8 mouse cellular contexts compared by ENCODE assay signal in the genomic region with DNA sequence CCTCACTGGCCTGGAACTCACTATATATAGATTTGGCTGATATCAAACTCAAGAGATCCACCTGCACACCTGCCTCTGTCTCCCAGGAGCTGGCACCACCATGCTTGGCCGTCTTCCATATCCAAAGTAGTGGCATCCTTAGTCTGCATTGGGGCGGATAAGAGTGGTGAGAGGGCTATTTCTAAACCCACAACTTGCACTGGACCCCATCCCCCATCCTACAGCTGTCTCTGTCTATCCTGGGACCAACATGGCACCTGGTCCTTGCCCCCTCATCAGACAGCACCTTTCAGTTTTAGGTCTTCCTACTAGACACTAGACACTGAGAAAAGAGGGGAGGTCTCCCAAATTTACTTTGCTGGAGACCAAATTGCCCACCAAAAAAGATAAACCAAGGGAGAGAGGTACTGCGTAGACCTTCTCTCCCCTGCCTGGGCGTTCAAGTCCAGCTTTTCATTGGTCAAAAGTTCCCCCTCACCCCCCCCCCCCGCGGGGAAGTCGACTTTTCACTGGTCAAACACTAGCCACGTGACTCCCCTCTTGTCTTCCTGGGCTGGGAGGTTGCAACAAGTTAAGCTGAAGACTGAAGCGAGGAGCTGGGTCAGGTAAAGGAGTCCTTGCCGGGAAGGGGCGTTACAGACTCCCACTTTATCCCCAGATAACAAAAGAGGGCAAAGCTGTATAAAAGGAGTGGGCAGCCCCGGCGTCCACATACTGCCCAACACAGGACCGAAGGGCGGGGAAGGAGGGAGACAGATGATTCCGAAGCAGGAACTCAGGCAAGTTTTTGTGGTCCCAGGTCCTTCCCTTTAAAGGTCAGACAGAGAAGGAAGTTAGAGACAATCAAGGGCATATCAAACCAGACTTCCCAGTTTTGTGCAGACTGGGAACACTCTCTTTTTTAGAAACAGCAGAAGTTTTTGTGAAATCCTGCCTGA. TPM values are rescaled to one million over a fixed set of nuclear protein-coding genes. Genes with fewer than 3 reads are reported as not detected.
DNase-seq lines count a peak whose midpoint lies in the region; ATAC-seq lines count a peak whose summit lies in the region.

Pbxip1 (plus strand) TSS at position 531 of the 938 bp plus-strand sequence.

- 5% methylated on average over 16 of the region's 16 CpGs for WGBS in forebrain, embryonic 14.5 days

- H3K4me1 ChIP-seq in forebrain, embryonic 14.5 days (ENCODE audit: control insufficient read depth, insufficient read depth, low read length): peaks cover 6% of the 10 kb centered on the region

- peak; percentile 59 for ATAC-seq in forebrain, embryonic 14.5 days
- peak; percentile 70 to 74 for ATAC-seq in hematopoietic stem cell, adult 5-6 weeks (replicated peaks in 1 of 2; ENCODE audit: insufficient read depth in 1 of 2, low FRiP score in 2 of 2, low TSS enrichment in 1 of 2, low read depth in 1 of 2, poor library complexity in 2 of 2, severe bottlenecking in 2 of 2)

- DNase-seq in CD4-positive helper T cell, adult 2 months (ENCODE audit: low read depth, low spot score): peak; percentile 89
- DNase-seq in adrenal gland, adult 8-10 months: no peak
- DNase-seq in forebrain, embryonic 14.5 days (ENCODE audit: low spot score): peak; percentile 67
- DNase-seq in layer of hippocampus, adult 9-11 months: peak; percentile 56
- DNase-seq in lung, postnatal 14 days: peak; percentile 73
- peak; percentile 56 for DNase-seq in ovary, postnatal 36 days (ENCODE audit: low spot score)
- no peak for DNase-seq in cerebellum, postnatal 36 days

- peak within 1 kb of the TSS; percentile 52 for H3K4me2 ChIP-seq in forebrain, embryonic 14.5 days (ENCODE audit: low read length)

- no peaks in the 10 kb centered on the region for H3K27me3 ChIP-seq in forebrain, embryonic 14.5 days (replicated peaks; ENCODE audit: control insufficient read depth, insufficient read depth, low read length)

- H3K27ac ChIP-seq in forebrain, embryonic 14.5 days (ENCODE audit: low read depth, low read length): no peak within 1 kb of the TSS

- H3K4me3 ChIP-seq in forebrain, embryonic 14.5 days (ENCODE audit: low read depth, low read length): peak within 1 kb of the TSS; percentile 26

- peaks cover 34% of the 10 kb centered on the region for H3K36me3 ChIP-seq in forebrain, embryonic 14.5 days (ENCODE audit: control insufficient read depth, insufficient read depth, low read length)

- peak within 1 kb of the TSS; percentile 30 for H3K9ac ChIP-seq in forebrain, embryonic 14.5 days (ENCODE audit: low read length)

- H3K9me3 ChIP-seq in forebrain, embryonic 14.5 days (replicated peaks; ENCODE audit: control insufficient read depth, low read length): no peaks in the 10 kb centered on the region

RNA-seq across cellular contexts. Expression of gene Pbxip1, which starts in this region (rescaled TPM):
- 100 to 1,000 TPM in 2 of 4 experiments, 10 to 100 TPM in 2; 57.0 to 119 (median 81.5) TPM for total RNA-seq in adrenal gland, adult 8-10 months (2022)
- polyA plus RNA-seq in forebrain, embryonic 14.5 days (2014; fragmentation: Nextera tagmentation; extraction: Ambion mirVana): 7.7 and 8.3 TPM in 2 replicates
- total RNA-seq in hematopoietic stem cell, adult 5-6 weeks (2017): 26.7 and 28.4 TPM in 2 replicates

Comparison
In these comparisons a context has a peak if more than half of its experiments do, and no peak if none do; other contexts are left out.
1. DNase-seq: peak in CD4-positive helper T cell, adult 2 months (single experiment), forebrain, embryonic 14.5 days (single experiment), layer of hippocampus, adult 9-11 months (single experiment), lung, postnatal 14 days (single experiment) and ovary, postnatal 36 days (single experiment); none in adrenal gland, adult 8-10 months (single experiment) and cerebellum, postnatal 36 days (0 of 2).